Mouse (Mus musculus) kidney, adult 18-20 months (tissue): ENCODE measurements around the gene Cpeb1.

ENCODE experiments used
- DNase-seq: peaks from one replicate; pipeline ENCODE4 v3.0.0; 2021

The Cpeb1 gene

DNA sequence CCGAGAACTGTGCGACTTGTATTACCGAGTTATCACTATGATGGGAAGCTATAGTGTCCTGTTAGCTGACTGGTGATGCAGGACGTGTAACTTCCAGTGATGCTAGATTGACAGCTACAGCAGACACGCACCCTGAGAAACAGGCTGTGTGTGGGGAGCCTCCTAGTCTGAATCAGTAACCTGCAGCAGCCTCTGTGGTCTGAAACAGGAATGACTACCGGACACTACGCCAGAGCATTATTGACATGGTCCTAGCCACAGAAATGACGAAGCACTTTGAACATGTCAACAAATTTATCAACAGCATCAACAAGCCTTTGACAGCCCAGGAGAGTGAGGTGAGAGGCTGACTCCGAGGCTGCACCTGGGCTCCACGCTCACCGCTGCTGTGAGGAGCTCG is 129.2 kb downstream of the Cpeb1 start:
- no peak for DNase-seq

DNA sequence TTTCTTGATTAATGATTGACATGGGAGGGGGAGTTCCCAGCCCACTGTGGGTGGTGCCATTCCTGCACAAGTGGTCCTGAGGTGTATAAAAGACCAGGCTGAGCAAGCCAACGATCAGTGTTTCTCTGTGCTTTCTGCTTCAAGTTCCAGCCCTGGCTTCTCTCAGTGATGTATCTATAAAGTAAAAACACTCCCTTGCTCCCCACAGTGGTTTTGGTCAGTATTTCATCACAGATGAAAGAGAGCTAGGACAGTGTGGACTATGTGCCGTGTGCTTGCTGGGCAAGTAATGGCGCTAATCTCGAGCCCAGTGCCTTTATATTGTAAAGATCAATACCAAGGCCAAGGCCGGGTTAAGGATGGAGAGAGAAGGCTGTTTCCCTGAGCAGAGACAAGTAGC is 133.5 kb downstream of the Cpeb1 start:
- DNase-seq = no peak

DNA sequence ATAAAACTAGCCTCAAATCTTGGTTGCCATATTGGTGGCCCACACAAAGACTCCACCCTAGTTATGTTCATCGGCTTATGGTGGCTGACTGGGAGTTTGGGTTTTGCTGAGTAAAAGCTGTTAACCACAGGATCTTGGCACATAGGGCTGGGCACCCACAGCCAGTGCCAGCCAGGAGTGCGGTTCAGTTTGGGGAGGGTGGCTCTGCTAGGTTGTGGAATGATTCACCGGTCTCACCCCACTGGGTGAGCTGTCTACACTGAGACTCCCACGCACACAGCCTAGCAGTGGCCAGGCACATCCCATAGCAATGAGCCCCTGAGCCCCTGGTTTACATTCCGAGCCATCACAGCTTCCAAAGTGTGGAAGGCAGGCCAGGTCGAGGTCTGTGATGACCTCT is 135.5 kb downstream of the Cpeb1 start:
- DNase-seq = no peak

DNA sequence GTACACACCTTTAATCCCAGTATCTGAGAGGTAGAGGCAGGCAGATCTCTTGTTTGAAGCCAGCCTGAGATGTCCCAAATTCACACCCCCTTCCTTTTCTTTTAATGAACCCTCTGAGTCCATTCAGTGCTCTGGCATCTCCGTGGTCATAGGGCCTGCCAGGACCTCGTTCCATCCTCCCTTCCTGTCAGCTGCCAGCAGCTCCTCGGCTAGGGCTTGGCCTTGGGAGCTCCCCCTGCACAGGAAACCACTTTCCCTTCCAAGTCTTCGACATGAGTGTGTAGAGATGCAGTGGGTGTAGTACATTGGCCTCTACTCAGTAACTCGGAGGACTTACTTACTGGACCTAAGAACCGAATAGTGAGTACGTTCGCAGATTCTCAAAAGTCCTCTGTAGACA is 139.7 kb downstream of the Cpeb1 start:
- DNase-seq = no peak

DNA sequence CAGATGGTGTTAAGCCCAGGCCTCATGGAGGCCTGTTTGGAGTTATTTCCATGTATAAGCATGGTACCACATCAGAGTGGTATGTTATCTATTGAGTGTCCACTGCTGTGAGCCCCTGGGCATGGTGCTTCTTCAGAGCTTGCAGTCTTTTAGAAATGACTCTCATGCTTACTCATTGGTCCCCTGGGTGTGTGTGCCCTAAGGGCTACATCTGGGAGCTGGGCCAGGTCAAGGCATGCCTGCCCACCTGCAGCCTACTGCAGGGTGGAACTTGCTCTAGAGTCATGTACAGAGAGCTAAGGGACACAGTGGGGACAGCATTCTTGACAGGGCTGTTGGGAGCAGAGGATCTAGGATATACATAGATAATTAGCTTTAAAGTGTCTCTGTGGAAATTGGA is 143.7 kb downstream of the Cpeb1 start:
- DNase-seq = no peak

DNA sequence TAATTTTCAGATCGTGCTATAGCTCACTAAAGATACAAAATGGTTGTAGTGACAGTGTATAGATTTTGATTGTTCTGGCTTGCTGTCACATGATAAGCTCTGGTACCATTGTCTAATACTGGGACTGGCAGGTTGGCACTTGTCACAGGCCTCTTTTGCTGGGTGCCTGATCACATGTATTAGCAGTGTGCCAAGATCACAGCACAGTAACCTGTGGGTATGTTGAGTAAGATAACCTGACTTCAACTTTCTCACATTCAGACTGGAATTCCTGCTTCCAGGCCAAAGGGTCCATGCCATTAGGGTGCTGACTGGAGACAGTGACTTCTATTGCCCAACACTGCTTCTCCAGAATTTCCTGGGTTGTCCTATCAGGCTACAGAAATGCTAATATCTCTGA is 144.1 kb downstream of the Cpeb1 start:
- no peak for DNase-seq

DNA sequence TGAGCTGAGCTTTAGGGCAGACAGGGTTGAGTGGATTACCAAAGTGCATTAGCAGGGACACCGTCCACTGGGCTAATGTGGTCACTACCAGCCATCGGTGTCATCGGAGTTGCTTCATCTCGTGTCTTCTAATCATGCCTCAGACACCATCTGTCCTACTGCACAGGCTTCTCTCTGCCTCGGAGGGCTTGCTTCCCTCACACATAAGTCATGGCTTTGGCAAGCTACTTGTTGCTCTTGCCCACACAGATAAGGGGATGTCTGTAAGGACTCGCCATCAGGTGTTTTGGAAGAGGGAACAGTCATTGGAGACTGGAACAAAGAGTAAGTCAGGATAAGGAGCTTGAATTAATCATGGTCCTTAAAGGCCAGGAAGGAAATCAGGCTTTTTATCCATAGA is 146.0 kb downstream of the Cpeb1 start:
- DNase-seq = no peak

DNA sequence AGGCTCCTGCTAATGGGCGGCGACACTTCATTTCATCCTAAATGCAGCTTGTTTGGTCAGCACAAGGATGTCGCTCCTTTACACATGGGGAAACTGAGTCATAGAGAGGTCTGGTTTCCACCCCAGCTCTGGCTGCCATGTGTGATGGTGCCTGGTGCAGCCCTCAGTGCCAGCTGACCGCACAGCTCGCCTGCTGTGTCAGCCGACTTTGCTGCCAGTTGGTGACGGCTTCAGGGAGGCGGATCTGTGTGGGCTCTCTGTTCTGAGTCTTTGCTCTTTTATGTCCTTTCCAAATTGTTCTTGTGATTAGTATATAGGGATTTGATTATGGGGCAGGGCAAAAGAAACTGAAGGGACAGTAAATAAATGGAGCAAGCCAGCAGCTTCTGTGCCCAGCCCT is 147.5 kb downstream of the Cpeb1 start:
- DNase-seq = no peak

DNA sequence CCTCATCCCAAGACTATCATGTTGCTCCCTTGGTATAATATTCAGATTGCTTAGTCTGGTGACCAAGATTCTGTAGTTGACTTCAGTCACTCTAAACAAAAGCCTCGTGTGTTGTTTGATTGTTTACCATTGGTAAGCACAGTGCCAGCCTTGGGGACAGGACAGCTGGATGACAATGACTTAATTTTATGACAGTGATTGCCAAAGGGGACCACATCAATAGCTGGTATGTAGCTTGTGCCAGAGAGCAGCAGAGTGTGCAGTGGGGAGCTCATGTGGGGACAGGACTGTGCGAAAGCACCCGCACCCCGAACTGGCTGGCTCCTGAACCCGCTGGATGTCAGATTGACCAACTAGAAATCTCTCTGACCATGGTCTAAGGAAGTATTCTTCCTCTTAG is 150.6 kb downstream of the Cpeb1 start:
- no peak for DNase-seq

DNA sequence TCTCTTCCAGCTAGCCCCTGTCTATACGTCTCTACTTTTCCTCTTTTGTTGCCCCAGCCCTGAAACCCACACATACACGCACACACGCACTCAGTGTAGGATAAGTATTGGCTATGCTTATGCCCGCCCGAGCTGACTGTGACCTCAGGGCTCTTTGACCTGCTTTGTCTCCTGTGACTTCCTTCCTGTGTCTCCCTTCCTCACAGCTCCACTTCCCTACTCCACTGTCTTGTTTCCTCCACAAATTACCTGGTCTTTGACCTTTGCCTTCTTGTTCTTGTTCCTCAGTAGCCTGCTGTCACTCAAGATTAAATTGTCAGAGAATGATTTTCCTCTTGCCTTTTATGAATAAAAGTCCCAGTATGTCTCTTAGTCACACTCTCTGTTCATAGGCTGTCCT is 151.2 kb downstream of the Cpeb1 start:
- no peak for DNase-seq

DNA sequence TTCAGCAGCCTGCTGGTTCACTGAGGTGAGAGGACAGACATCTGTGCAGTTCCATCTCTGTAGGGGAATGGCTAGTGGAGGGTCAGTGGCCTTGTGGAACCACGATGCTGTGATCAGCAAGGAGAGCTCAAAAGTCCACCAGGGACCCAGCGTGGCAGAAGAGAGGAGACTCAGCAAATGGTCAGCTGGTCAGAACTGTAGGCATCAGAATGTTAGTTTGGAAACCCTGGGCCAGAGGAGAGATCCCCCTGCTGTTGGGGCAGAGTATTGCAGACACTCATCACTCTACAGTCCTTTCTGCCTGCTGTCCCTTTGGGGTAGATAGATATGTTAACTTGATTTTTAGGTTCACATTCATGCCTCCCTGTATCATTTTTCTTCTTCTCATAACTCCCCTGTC is 151.6 kb downstream of the Cpeb1 start:
- DNase-seq = peak; percentile 62

DNA sequence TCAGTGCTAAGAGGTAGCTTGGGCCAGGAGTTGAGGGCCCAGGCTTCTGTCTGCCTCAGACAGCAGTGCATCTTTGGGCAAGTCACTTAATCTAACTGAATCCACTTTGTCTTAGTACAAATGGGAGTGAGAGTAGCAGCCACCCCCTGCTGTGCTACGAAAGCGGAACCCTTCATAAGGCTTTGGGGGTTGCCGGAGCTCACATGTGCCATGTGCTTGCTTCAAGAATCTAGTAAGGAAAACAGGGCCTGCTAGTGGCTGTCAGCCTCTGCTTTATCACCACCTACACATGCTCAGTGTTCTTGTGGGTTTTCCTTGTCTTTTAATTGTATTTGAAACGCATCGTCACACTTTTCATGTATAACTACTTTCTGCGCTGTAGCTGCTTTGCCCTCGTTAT is 153.9 kb downstream of the Cpeb1 start:
- DNase-seq = no peak

DNA sequence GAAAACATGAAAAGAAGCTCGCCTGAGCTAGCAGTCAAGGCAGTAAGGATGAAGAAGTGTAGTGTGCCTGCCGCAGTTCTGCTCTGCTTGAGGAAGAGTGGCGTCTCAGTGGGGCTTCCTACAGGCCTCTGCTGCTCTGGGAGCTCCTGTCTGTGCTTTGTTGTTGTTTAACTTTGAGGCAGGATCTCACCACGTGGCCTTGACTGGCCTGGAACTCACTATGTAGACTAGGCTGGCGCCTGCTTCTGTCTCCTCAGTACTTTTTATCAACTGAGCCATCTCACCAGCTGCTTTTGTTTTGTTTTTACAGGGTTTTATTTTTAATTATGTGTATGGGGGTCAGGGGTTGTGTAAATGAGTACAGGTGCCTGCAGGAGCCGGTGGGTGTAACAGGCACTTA is 157.1 kb downstream of the Cpeb1 start:
- DNase-seq = no peak
